Mouse (Mus musculus) adrenal gland, adult 2 months (tissue): ENCODE results near the gene Taf6. TPM values are rescaled to one million over a fixed set of nuclear protein-coding genes. Genes with fewer than 3 reads are reported as not detected.
A peak's percentile ranks its signal among the peaks of the same experiment; 100 is the strongest.

Source experiments
- DNase-seq: peaks from one replicate; pipeline ENCODE4 v3.0.0; 2021
- microRNA-seq, 2 experiments: library from miRNA; unstranded; fragments of <30 nt; microRNA quantifications; one replicate each; pipeline ENCODE4 v1.2.0; 2021
- polyA plus RNA-seq: library from polyadenylated mRNA; depleted of rRNA; stranded (reverse); fragments of >200 nt; gene quantifications from 2 replicates; pipeline ENCODE4 v1.2.3, GENCODE M21; 2012; rRNA removed
- total RNA-seq, 2 experiments: library from RNA; stranded (reverse); gene quantifications; 2 replicates each; pipeline ENCODE4 v1.2.3; 2021

Gene Taf6
- total and polyA plus RNA-seq, 3 experiments = 41.7 to 72.2 (median 44.7) TPM

GRCm38 (mm10) chr5:138171695-138172491 lies 15.4 kb downstream of the Taf6 start, which contains the start of the genes Ap4m1 and Mcm7:
Ap4m1 (plus strand) TSS chr5:138172002.
Mcm7 (minus strand) TSS chr5:138172422.
- DNase-seq = peak; percentile 99

GRCm38 (mm10) chr5:138170936-138171561 lies 16.2 kb downstream of the Taf6 start:
- DNase-seq = peak; percentile 97

- no peak for DNase-seq
Observed at GRCm38 (mm10) chr5:138165594-138165993, 21.7 kb downstream of the Taf6 start.

GRCm38 (mm10) chr5:138163610-138164009 lies 23.6 kb downstream of the Taf6 start:
- DNase-seq = no peak

GRCm38 (mm10) chr5:138163046-138163445 lies 24.2 kb downstream of the Taf6 start:
- no peak for DNase-seq

- peak; percentile 96 for DNase-seq
Observed at GRCm38 (mm10) chr5:138160842-138161665, 26.2 kb downstream of the Taf6 start, which contains the start of gene Cops6. Cops6 (plus strand) TSS chr5:138161071.

GRCm38 (mm10) chr5:138160224-138160762 lies 27.0 kb downstream of the Taf6 start:
- no peak for DNase-seq

GRCm38 (mm10) chr5:138155443-138155976 lies 31.7 kb downstream of the Taf6 start, which contains the start of gene Zfp113:
Zfp113 (minus strand) TSS chr5:138155744.
- DNase-seq = peak; percentile 93

GRCm38 (mm10) chr5:138154390-138154789 lies 32.9 kb downstream of the Taf6 start:
- no peak for DNase-seq

- DNase-seq = no peak
Observed at GRCm38 (mm10) chr5:138138585-138138984, 48.7 kb downstream of the Taf6 start.

GRCm38 (mm10) chr5:138137935-138138549 lies 49.2 kb downstream of the Taf6 start:
- DNase-seq = peak; percentile 39

- DNase-seq = no peak
Observed at GRCm38 (mm10) chr5:138137257-138137656, 50.0 kb downstream of the Taf6 start.

- DNase-seq = no peak
Observed at GRCm38 (mm10) chr5:138132425-138133064, 54.7 kb downstream of the Taf6 start.

Small RNA genes lying within 50 kb of the gene (microRNA-seq; reads per million reads assigned to microRNA genes)
- gene Mir106b (754 to 950 reads per million in 2 experiments), gene Mir25 (220 to 244 reads per million in 2 experiments), gene Mir93 (2,301 to 2,408 reads per million in 2 experiments)

Other genes with a start within 250 kb of the Taf6 start
- gene Gjc3, start 224.4 kb downstream of the Taf6 start, total RNA-seq = under 1 TPM; 0.06 to 0.38 TPM
- gene Gjc3, start 224.4 kb downstream of the Taf6 start, polyA plus RNA-seq = 0.03 and 0.19 TPM in 2 replicates
- 1 to 10 TPM in 1 of 2 experiments, under 1 TPM in 1; 0.83 to 4.2 TPM for gene Azgp1, start 205.9 kb downstream of the Taf6 start, total RNA-seq
- gene Azgp1, start 205.9 kb downstream of the Taf6 start, polyA plus RNA-seq = 0.18 and 0.72 TPM in 2 replicates
- not detected for gene Smok3a, start 166.2 kb downstream of the Taf6 start, total RNA-seq
- gene Smok3a, start 166.2 kb downstream of the Taf6 start, polyA plus RNA-seq = not detected in 2 replicates
- gene Smok3b, start 166.0 kb downstream of the Taf6 start, total RNA-seq = not detected
- not detected in 2 replicates for gene Smok3b, start 166.0 kb downstream of the Taf6 start, polyA plus RNA-seq
- gene Smok3c, start 134.3 kb downstream of the Taf6 start, total RNA-seq = not detected
- gene Smok3c, start 134.3 kb downstream of the Taf6 start, polyA plus RNA-seq = not detected in 2 replicates
- 10 to 100 TPM; 33.9 to 40.2 TPM for gene Zkscan1, start 102.4 kb downstream of the Taf6 start, total RNA-seq
- gene Zkscan1, start 102.4 kb downstream of the Taf6 start, polyA plus RNA-seq = 2.7 and 3.4 TPM in 2 replicates
- gene Zscan21, start 70.5 kb downstream of the Taf6 start, total RNA-seq = 10 to 100 TPM; 14.8 to 16.7 TPM
- 4.0 and 5.3 TPM in 2 replicates for gene Zscan21, start 70.5 kb downstream of the Taf6 start, polyA plus RNA-seq
- gene Zfp113, start 31.7 kb downstream of the Taf6 start, total RNA-seq = 10 to 100 TPM; 11.0 to 11.5 TPM
- 6.2 and 10.5 TPM in 2 replicates for gene Zfp113, start 31.7 kb downstream of the Taf6 start, polyA plus RNA-seq
- 100 to 1,000 TPM; 132 to 160 TPM for gene Cops6, start 26.4 kb downstream of the Taf6 start, total RNA-seq
- gene Cops6, start 26.4 kb downstream of the Taf6 start, polyA plus RNA-seq = 44.6 and 49.2 TPM in 2 replicates
- 10 to 100 TPM; 19.4 to 20.1 TPM for gene Ap4m1, start 15.4 kb downstream of the Taf6 start, total RNA-seq
- 24.9 and 27.7 TPM in 2 replicates for gene Ap4m1, start 15.4 kb downstream of the Taf6 start, polyA plus RNA-seq
- gene Mcm7, start 15.0 kb downstream of the Taf6 start, total RNA-seq = 10 to 100 TPM; 22.8 to 23.1 TPM
- gene Mcm7, start 15.0 kb downstream of the Taf6 start, polyA plus RNA-seq = 17.9 and 21.6 TPM in 2 replicates
- gene Cnpy4, start within 50 bp of the Taf6 start, total RNA-seq = 10 to 100 TPM; 18.1 to 28.7 TPM
- 0.68 and 1.1 TPM in 2 replicates for gene Cnpy4, start within 50 bp of the Taf6 start, polyA plus RNA-seq
- gene Mblac1, start 6.9 kb upstream of the Taf6 start, total RNA-seq = 10 to 100 TPM in 1 of 2 experiments, 1 to 10 TPM in 1; 5.0 to 11.9 TPM
- 9.6 and 11.1 TPM in 2 replicates for gene Mblac1, start 6.9 kb upstream of the Taf6 start, polyA plus RNA-seq
- gene Nxpe5, start 38.4 kb upstream of the Taf6 start, total RNA-seq = under 1 TPM; 0.29 to 0.66 TPM
- gene Nxpe5, start 38.4 kb upstream of the Taf6 start, polyA plus RNA-seq = 0.17 and 0.20 TPM in 2 replicates
- gene Lamtor4, start 68.0 kb upstream of the Taf6 start, total RNA-seq = 10 to 100 TPM; 72.3 to 99.9 TPM
- gene Lamtor4, start 68.0 kb upstream of the Taf6 start, polyA plus RNA-seq = 184 and 189 TPM in 2 replicates
- 10 to 100 TPM; 24.3 to 28.4 TPM for gene BC037034, start 76.6 kb upstream of the Taf6 start, total RNA-seq
- 93.4 and 115 TPM in 2 replicates for gene BC037034, start 76.6 kb upstream of the Taf6 start, polyA plus RNA-seq
- gene Gal3st4, start 85.4 kb upstream of the Taf6 start, total RNA-seq = under 1 TPM; 0.12 to 0.28 TPM
- gene Gal3st4, start 85.4 kb upstream of the Taf6 start, polyA plus RNA-seq = 0.07 TPM in 2 replicates
- gene Gm43720, start 92.5 kb upstream of the Taf6 start, total RNA-seq = not detected
- gene Gm43720, start 92.5 kb upstream of the Taf6 start, polyA plus RNA-seq = not detected in 2 replicates
- under 1 TPM; 0.35 to 0.63 TPM for gene Gpc2, start 92.6 kb upstream of the Taf6 start, total RNA-seq
- gene Gpc2, start 92.6 kb upstream of the Taf6 start, polyA plus RNA-seq = 2.3 and 3.1 TPM in 2 replicates
- gene Stag3, start 92.8 kb upstream of the Taf6 start, total RNA-seq = under 1 TPM in 1 of 2 experiments, not detected in 1; 0.06 TPM
- 0.68 TPM in 1 of 2 replicates, not detected in the other for gene Stag3, start 92.8 kb upstream of the Taf6 start, polyA plus RNA-seq
- gene Pvrig, start 154.5 kb upstream of the Taf6 start, total RNA-seq = under 1 TPM in 1 of 2 experiments, not detected in 1; 0.55 TPM
- gene Pvrig, start 154.5 kb upstream of the Taf6 start, polyA plus RNA-seq = 0.09 and 0.10 TPM in 2 replicates